Mouse (Mus musculus) midbrain, embryonic 14.5 days (tissue): ENCODE results near the gene Gm37419. TPM values are rescaled to one million over a fixed set of nuclear protein-coding genes. Genes with fewer than 3 reads are reported as not detected.

Source experiments
- ATAC-seq: fragments of 200-750 bp; cut with Nextera tagmentation; 2 replicates; pipeline ENCODE4 v1.8.0; 2017; ENCODE audit warnings: moderate number of reproducible peaks, moderate library complexity; ENCODE audit not compliant: low FRiP score, low TSS enrichment
- DNase-seq: peaks from one replicate; pipeline ENCODE4 v3.0.0-alpha.2; 2015
- H3K27ac ChIP-seq: fragments of 300-500 bp; sonication (generic); replicated peaks from 2 replicates; pipeline ENCODE4 v1.5.1; 2014; ENCODE audit warnings: mild to moderate bottlenecking, low read depth, low read length, moderate library complexity
- H3K27me3 ChIP-seq: fragments of 300-500 bp; sonication (generic); 2 replicates; pipeline ENCODE4 v1.6.1; 2014; ENCODE audit warnings: low read length, control low read depth, mixed read lengths; ENCODE audit not compliant: control insufficient read depth, insufficient read depth
- H3K36me3 ChIP-seq: fragments of 300-500 bp; sonication (generic); 2 replicates; pipeline ENCODE4 v1.6.1; 2014; ENCODE audit warnings: low read length, control low read depth; ENCODE audit not compliant: control insufficient read depth, insufficient read depth
- H3K4me1 ChIP-seq: fragments of 300-500 bp; sonication (generic); 2 replicates; pipeline ENCODE4 v1.6.1; 2014; ENCODE audit warnings: mild to moderate bottlenecking, antibody characterized with exemption, low read length, control low read depth; ENCODE audit not compliant: control insufficient read depth, insufficient read depth
- H3K4me2 ChIP-seq: fragments of 300-500 bp; sonication (generic); 2 replicates; pipeline ENCODE4 v1.6.1; 2014; ENCODE audit warnings: mild to moderate bottlenecking, low read length, moderate library complexity
- H3K4me3 ChIP-seq: fragments of 300-500 bp; sonication (generic); replicated peaks from 2 replicates; pipeline ENCODE4 v1.5.1; 2014; ENCODE audit warnings: low read depth, low read length
- H3K9ac ChIP-seq: fragments of 300-500 bp; sonication (generic); replicated peaks from 2 replicates; pipeline ENCODE4 v1.6.1; 2014; ENCODE audit warnings: mild to moderate bottlenecking, low read length, moderate library complexity
- H3K9me3 ChIP-seq: fragments of 300-500 bp; sonication (generic); 2 replicates; pipeline ENCODE4 v1.6.1; 2016; ENCODE audit warnings: low read length, control low read depth, mixed read lengths; ENCODE audit not compliant: control insufficient read depth
- WGBS: fragments of 180-500 bp; shearing (Covaris S2); extraction: QIAGEN DNeasy Blood & Tissue Kit; methylation state at CpG from one replicate; pipeline ENCODE4 v1.1.7; 2014; 5-methylcytosine and 5-hydroxymethylcytosine counted together
- polyA plus RNA-seq: library from polyadenylated mRNA; unstranded; fragments of >200 nt; fragmentation: Nextera tagmentation; extraction: Ambion mirVana; gene quantifications from 2 replicates; pipeline ENCODE4 v1.2.1, GENCODE M21; 2014

Gm37419 gene
- polyA plus RNA-seq, 1 experiment from 2014 or later = not detected

GRCm38 (mm10) chr16:23989209-23990160 is 1.2 kb downstream of the Gm37419 start:
- Histone ChIP-seq H3K36me3 (no peaks in the 10 kb centered on the region), H3K4me3 (peak overlapping the region; percentile 56), H3K4me2 (peak overlapping the region; percentile 100), H3K9ac (peak overlapping the region; percentile 83; the same call in 1 of the 2 replicates), H3K27ac (peak overlapping the region; percentile 98), H3K9me3 (no peaks in the 10 kb centered on the region), H3K4me1 (peaks cover 24% of the 10 kb centered on the region), H3K27me3 (peaks cover 27% of the 10 kb centered on the region)
- DNase-seq = peak; percentile 76
- whole genome bisulfite sequencing = 1% methylated on average over 25 of the region's 25 CpGs
- 0 out of 2 replicates have a peak, but pooled peaks have one; percentile 19 for ATAC-seq

- H3K9ac ChIP-seq = peak overlapping the region; percentile 83; the same call in 1 of the 2 replicates
- 22% methylated on average over 11 of the region's 11 CpGs for WGBS
- no peak for ATAC-seq
- H3K9me3 ChIP-seq = no peaks in the 10 kb centered on the region
- H3K4me3 ChIP-seq = peak overlapping the region; percentile 56
- H3K27me3 ChIP-seq = peaks cover 18% of the 10 kb centered on the region
- H3K4me2 ChIP-seq = peak overlapping the region; percentile 100
- 0 out of 2 replicates have a peak overlapping the region, but pooled peaks have one; percentile 21 for H3K27ac ChIP-seq
- peaks cover 18% of the 10 kb centered on the region for H3K4me1 ChIP-seq
- DNase-seq = peak; percentile 19
- H3K36me3 ChIP-seq = no peaks in the 10 kb centered on the region
These were observed 2.1 kb downstream of the Gm37419 start for GRCm38 (mm10) chr16:23990161-23990970.

- Histone ChIP-seq H3K9me3 (no peaks in the 10 kb centered on the region), H3K9ac (no peak overlapping the region), H3K36me3 (no peaks in the 10 kb centered on the region), H3K4me1 (peaks cover 18% of the 10 kb centered on the region), H3K4me2 (0 out of 2 replicates have a peak overlapping the region, but pooled peaks have one; percentile 8), H3K4me3 (no peak overlapping the region), H3K27ac (no peak overlapping the region), H3K27me3 (peaks cover 11% of the 10 kb centered on the region)
- WGBS = 2% methylated on average over 4 of the region's 4 CpGs
- ATAC-seq (no peak), DNase-seq (peak; percentile 85)
These were observed 2.9 kb downstream of the Gm37419 start for GRCm38 (mm10) chr16:23991170-23991569.

GRCm38 (mm10) chr16:23991846-23992580 is 3.7 kb downstream of the Gm37419 start:
- no peak overlapping the region for H3K4me2 ChIP-seq
- no peaks in the 10 kb centered on the region for H3K9me3 ChIP-seq
- H3K27me3 ChIP-seq = peaks cover 2% of the 10 kb centered on the region
- 86% methylated on average over 14 of the region's 14 CpGs for WGBS
- no peak overlapping the region for H3K27ac ChIP-seq
- H3K4me1 ChIP-seq = peaks cover 15% of the 10 kb centered on the region
- no peak for ATAC-seq
- no peak overlapping the region for H3K9ac ChIP-seq
- H3K4me3 ChIP-seq = no peak overlapping the region
- no peaks in the 10 kb centered on the region for H3K36me3 ChIP-seq
- no peak for DNase-seq

GRCm38 (mm10) chr16:23993351-23994321 is 5.4 kb downstream of the Gm37419 start:
- H3K27ac ChIP-seq = no peak overlapping the region
- no peaks in the 10 kb centered on the region for H3K27me3 ChIP-seq
- peaks cover 10% of the 10 kb centered on the region for H3K4me1 ChIP-seq
- ATAC-seq (no peak), DNase-seq (no peak)
- H3K4me3 ChIP-seq = no peak overlapping the region
- no peak overlapping the region for H3K4me2 ChIP-seq
- H3K36me3 ChIP-seq = no peaks in the 10 kb centered on the region
- 67% methylated on average over 17 of the region's 17 CpGs for WGBS
- no peaks in the 10 kb centered on the region for H3K9me3 ChIP-seq
- no peak overlapping the region for H3K9ac ChIP-seq

GRCm38 (mm10) chr16:23996342-23996741 is 8.1 kb downstream of the Gm37419 start:
- Histone ChIP-seq H3K9me3 (no peaks in the 10 kb centered on the region), H3K36me3 (no peaks in the 10 kb centered on the region), H3K4me1 (no peaks in the 10 kb centered on the region), H3K4me3 (no peak overlapping the region), H3K4me2 (no peak overlapping the region), H3K27ac (no peak overlapping the region), H3K9ac (no peak overlapping the region), H3K27me3 (no peaks in the 10 kb centered on the region)
- WGBS = 91% methylated on average over 7 of the region's 7 CpGs
- ATAC-seq = no peak
- DNase-seq = no peak

GRCm38 (mm10) chr16:23997228-23997627 is 8.9 kb downstream of the Gm37419 start:
- Histone ChIP-seq H3K36me3 (no peaks in the 10 kb centered on the region), H3K9ac (no peak overlapping the region), H3K4me1 (no peaks in the 10 kb centered on the region), H3K9me3 (no peaks in the 10 kb centered on the region), H3K4me2 (no peak overlapping the region), H3K27me3 (no peaks in the 10 kb centered on the region), H3K4me3 (no peak overlapping the region), H3K27ac (no peak overlapping the region)
- 88% methylated on average over 3 of the region's 3 CpGs for WGBS
- no peak for DNase-seq
- ATAC-seq = no peak
